Mouse (Mus musculus) thymus, postnatal 10 days (tissue): ENCODE data around the gene Alox5ap.

Experiments used
- DNase-seq, 2 experiments: peaks; one replicate each; pipeline ENCODE4 v3.0.0; 2021; ENCODE audit warnings: low spot score in 2 of 2

The Alox5ap gene

DNA sequence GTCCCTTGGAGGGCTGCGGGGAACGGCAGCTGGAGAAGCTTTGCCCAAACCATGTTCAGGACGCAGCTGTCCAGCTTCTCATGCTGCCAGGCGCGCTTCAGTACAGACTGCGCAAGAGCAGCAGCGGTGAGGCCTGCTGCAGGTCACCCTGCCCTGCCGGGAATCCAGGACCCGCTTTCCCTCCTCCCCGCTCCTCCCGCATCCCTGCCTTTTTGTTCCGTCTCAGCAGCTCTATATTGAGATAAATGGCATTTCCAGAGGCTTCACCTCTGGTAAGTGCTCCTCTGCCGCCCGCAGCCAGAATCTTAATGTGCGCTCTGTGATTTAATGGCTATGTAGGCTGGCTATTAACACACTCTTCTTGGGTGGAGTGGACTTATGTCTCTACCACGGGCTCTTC, 5.5 kb upstream of the Alox5ap start:
- DNase-seq = no peak

- DNase-seq = no peak
These were observed 3.1 kb upstream of the Alox5ap start for GRCm38 (mm10) chr5:149261449-149261848.

GRCm38 (mm10) chr5:149261866-149262265, 2.7 kb upstream of the Alox5ap start:
- DNase-seq = no peak

DNA sequence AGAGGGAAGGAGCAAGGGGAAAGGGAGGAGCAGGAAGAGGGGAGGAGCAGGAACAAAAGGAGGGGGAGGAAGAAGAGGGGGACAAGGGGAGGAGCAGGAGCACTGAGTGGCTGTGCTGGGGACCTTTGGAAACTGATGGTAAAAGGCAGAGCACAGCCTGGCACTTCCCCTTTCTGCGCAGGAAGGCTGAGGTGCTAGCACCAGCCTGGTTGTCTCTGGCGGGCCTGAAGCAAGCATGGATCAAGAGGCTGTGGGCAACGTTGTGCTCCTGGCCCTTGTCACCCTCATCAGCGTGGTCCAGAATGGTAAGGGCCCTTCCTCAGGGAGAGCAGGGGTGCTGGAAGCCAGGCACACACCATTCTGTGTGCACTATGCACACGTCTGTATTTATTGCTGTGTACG, 312 bp downstream of the Alox5ap start:
- DNase-seq = no peak

DNA sequence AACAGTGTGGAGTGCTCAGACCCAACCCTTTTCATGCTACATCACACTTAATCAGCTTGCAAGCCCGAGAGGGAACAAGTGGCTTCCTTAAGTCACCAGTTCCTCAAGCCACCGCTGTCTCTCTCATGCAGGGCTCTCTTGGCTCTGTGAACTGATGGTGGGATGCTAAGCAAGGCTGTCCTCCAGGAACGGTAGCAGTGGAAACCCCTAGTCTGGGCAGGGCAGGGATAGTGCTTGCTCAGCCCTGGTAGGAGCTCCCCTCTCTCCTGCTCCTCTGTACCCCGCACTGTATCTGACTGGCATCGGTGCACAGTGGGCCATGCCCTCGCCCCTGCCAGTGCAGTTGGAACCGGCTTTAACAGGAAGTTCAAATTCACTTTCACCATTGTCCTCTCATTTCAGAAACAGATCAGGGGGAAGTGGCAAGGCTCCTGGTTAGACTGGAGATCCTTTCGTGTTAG, 2.2 kb downstream of the Alox5ap start:
- DNase-seq = no peak

DNA sequence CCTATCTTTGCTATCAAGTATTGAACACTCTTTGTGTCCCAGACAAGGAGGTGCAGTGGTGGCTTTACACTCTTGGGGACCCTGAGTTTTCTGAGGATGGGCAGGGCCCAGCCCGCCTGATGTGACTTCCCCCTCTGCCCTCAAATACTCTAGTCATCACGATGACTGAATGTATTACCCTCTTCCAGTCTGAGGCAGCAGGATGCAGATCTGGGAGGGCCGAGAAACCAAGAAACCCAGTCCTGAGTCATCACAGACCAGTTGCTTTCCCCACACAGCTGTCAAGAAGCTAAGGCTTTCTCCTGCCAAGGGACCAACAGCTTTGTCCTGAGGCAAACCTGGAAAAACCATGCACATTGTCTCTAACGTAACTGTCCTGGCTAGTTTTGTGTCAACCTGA, 2.9 kb downstream of the Alox5ap start:
- no peak for DNase-seq

DNA sequence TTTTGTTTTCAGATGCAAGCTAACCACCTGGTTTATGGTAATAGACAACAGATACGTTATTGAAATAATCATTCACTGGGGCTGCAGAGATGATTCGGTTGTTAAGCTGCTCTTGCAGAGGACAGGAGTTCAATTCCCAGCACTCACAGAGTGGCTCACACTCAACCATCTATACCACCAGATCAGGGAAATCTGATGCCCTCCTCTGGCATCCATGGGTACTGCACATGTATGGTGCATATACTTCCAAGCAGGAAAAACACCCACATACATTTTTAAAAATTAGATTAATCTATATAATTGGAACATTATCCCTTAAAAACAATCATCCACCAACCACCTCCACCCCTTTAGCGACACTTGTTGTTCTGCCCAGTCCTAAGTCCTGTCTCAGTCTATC, 6.7 kb downstream of the Alox5ap start:
- DNase-seq = no peak

DNA sequence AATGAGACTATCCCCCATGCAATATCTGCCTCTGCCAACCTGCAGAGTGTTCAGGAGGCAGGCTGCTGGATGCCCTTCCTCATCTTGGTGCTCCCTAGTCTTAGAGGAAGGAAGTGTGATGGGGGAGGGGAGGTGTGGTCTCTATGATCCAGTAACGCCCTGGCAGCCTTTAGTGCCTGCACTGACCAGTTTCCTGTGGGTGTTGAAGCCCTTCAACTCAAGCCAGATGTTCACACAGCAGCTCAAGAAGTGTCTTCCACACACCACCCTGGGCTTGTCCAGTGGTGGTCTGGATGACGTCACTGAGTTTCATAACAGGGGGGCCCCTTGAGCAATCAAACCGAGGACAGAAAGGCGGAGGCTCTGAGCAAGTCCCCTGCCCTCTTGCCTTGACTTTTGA, 8.0 kb downstream of the Alox5ap start:
- peak in 1 of 2 experiments; percentile 51 for DNase-seq

DNA sequence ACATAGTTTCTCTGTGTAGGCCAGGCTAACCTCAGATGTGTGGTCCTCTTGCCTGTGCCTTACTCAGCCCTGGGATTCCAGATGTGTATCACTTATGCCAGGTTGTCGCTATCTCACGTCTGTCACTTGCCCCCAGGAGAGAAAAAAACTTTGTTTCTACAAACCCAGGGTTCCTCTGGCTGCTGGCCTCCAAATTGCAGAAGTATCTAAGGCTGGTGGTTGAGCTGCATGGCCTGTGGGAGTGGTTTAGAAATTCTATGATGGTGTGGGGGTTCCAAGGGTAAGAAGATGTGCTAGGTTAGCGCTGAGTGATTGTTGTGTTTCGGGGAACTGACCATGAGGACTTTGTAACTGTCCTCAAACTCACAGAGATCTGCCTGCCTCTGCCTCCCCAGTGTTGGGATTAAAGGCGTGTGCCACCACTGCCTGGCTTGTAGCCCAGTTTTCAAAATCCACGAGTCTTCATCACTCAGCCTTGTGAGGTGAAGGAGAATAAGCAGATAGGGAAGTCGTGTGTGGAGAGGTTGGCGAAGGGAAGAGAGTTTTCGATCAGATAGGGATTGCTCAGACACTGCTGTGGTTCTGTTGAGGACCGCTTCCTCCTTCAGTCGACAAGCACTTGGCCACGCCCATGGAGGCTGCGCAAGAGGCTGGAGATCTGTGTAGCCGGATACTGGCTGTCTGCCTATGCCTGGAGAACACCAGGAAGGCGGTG, 10.0 kb downstream of the Alox5ap start:
- no peak for DNase-seq

GRCm38 (mm10) chr5:149275105-149275494, 10.5 kb downstream of the Alox5ap start:
- DNase-seq = no peak

DNA sequence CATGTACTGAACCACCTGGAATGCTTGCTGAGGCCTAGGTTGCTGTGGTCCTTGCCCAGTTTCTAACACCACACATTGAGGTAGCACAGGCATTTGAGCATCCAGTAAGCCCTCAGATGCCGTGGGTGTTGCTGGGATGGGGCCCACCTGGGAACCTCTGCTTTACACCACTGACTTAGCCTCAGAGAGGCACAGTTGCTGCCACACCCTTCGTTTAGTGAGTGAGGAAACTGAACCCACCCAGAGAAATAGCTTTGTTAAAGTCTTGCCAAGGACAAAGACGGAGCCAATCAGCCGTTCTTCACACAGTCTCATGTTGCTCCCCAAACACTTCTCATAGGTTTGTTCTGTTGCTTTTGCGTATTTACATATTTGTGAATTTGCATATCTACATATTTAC, 13.0 kb downstream of the Alox5ap start:
- peak in 1 of 2 experiments; percentile 47 for DNase-seq

GRCm38 (mm10) chr5:149279273-149279844, 14.8 kb downstream of the Alox5ap start:
- DNase-seq = no peak

- DNase-seq = peak in 1 of 2 experiments; percentile 63
These were observed 18.4 kb downstream of the Alox5ap start for GRCm38 (mm10) chr5:149283009-149283408.

DNA sequence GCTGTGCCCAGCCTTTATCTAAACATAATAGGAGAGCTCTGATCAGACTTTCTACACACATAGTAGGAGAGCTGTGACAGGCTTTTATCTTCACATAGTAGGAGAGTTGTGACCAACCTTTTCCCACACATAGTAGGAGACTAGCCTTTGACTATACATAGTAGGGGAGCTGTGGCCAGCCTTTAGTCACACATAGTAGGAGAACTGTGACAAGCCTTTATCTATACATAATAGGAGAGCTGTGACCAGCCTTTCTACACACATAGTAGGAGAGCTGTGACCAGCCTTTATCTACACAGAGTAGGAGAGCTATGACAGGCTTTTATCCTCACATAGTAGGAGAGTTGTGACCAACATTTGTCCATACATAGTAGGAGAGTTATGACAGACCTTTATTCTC, 19.3 kb downstream of the Alox5ap start:
- DNase-seq = no peak

DNA sequence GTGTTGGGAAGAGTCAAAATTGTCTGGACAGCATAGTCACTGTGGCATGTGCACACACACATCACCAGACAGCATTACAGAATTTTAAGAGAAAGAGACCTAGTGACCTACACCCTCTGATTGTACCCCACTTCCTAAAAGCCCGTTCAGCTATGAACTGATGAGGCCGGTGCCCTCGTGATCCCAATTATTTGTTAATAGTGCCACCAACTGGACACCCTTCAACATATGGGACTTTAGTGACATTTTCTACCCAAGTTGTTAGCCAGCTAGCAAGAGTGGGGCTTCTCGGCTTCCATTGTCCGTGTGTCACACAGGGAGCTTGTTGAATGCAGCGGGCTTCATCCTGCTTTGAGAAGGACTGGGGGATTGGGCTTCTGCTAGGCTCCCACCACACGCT, 21.5 kb downstream of the Alox5ap start:
- DNase-seq = no peak

DNA sequence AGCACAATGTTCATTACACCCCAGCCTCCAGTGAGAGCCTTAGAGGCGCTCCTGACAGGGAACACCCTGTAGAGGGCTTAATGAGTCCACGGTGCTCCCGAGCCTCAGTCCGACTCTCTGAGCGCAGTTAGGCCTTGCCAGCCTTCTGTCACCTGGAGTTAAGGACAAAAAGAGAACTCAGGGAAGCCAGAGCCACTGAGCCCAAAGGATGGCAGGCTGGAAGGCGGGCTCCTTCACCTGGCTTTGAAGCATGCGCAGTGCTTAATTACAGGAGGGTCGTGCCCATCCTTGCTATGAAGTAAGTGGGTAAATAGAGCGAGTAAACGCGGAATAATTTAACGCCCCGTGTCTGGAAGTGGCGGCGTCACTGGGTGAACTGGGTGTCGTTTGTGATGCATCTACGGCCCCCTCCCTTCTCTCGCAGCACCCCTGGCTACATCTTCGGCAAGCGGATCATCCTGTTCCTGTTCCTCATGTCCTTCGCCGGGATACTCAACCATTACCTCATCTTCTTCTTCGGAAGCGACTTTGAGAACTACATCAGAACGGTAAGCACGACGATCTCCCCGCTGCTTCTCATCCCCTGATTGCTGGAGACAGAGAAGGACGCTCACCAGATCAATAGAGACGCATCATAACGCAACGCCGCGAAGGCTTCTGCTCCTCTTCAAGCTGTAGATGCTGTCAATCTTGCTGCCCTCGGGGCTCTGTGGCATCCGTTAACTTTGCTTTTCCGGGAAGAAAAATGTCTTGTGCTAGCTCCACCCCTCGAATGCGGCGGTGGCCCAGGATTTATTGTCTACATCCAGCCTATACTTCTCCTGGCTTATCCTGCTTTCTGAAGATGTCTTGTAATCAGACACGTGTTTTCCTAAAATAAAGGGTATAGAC, 22.8 kb downstream of the Alox5ap start:
- DNase-seq = no peak

- DNase-seq = no peak
These were observed 26.7 kb downstream of the Alox5ap start for GRCm38 (mm10) chr5:149291266-149291665.

DNA sequence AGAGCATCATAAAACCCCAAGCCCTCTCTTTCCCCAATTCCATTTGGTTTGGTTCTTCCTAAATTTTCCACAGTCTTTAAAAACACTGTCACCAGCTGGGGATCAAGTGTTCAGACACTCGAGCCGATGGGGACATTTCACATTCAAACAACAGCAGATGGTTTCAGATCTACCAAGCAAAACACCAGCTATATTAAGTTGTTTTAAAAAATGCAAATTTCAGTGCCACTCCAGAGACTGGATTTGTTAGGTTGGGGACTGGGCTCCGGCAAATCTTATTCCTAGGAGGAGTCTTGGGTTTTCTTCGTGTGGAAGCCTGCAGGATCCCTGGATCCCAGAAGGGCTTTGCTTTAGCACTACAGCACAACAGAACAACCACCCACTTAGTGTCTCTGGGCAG, 28.5 kb downstream of the Alox5ap start:
- DNase-seq = no peak

DNA sequence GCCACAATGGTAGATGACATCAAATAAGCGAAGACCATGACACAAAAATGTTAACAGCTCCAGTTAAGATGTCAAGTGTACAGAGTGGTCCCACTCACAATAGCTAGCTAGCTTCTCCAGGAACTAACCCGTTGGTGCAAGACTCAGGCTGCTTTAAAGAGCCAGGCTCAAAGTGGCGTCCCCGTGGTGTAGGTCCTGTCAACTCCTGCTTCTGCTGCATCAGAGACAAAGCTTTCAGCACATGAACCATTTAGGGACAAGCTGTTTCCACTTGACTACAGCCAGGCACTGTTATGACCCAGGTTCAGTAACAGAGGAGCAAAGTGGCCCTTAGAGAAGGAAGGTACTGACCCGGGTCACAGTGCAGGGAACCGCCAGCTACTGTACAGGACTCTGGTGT, 32.2 kb downstream of the Alox5ap start:
- no peak for DNase-seq

DNA sequence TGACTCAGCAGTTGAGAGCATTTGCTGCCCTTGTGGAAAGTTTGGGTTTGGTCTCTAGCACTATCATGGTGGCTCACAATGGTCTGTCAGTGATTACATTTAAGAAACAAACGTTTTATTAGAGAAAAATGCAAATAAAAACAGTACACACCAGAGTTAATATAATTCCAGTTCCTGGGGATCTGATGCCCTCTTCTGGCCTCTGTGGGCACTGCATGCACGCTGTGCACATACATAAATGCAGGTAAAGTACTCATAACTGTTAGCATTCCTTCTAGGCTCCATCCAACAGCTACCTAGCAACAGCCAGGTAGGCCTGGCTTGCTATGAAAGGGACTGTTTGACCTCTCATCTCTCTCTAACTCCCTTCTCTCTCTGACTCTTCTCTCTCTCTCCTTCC, 32.9 kb downstream of the Alox5ap start:
- no peak for DNase-seq

DNA sequence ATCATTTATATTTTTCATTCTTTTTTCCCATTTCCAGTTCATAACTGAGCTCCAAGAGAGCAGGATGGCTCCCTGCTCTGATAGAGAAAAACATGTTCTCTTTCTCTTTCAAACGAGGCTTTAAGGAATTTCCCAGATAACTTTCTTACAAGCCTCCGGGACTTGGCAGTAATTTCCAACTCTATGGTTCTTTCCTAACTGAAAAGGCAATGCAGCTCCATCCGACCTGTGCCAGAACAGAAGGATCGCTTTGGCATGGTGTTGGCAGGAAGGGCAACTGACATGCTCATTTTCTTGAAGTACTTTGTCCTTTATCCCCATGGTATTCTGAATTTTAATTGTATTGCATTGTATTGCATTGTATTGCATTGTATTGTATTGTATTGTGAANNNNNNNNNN, 33.7 kb downstream of the Alox5ap start:
- no peak for DNase-seq

DNA sequence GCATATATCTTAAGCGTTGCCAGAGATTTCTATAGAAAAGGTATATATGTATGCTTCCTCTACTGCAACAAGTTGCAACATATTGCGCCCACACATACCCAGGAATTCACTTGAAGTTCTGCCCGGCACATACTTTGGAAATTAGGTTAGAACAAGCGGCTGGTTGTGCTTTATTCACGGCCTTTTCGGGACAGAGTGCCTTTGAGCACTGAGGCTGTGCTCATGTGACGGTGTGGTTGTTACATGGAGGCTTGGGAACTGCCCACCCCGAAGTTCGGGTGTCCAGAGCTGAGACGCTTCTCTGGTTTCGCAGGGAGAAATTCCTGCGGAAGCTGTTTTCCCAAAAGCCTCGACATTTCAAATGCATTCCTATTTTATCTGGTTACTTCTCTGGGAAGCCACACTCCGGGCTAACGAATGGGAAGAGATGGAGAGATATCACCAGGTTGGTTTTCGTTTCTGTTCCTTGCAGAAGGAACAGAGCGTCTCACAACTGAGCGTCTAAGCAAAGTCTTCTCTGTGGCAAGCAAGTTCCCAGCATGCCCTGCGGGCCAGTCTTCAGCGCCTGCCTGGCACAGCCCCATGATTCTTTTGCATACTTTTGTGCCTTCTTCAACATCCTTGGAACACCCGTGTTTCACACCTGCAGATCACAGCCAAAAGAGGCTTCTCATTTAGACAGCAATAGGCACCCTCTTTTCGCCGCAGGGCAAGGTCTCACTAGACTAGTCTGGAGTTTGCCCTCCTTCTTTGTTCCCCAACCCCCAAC, 48.5 kb downstream of the Alox5ap start:
- DNase-seq = peak; percentile 72 to 85
